Mouse (Mus musculus): ENCODE results near the gene Angel1. TPM values are rescaled to one million over a fixed set of nuclear protein-coding genes. Genes with fewer than 3 reads are reported as not detected.

The Angel1 gene
- total RNA-seq, 2 experiments from 2014 or later, result 5.9 to 6.2 TPM

DNA sequence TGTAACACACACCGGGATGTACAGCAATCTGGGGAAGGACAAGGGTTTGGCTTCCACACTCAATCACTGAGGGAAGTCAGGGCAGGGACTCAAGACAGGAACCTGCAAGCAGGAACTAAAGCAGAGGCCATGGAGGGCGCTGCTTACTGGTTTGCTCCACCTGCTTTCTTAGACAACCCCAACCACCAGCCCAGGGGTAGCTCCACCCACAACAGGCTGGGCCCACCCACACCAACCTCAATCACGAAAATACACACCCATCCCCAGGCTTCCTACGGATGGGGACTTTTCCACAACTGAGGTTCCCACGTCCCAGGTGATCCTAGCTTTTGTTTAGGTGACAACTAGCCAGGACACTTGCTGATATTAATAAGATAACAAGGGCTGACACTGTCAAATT is 20.4 kb downstream of the Angel1 start:
- no peak for DNase-seq (ENCODE audit: low spot score in 2 of 2)

DNA sequence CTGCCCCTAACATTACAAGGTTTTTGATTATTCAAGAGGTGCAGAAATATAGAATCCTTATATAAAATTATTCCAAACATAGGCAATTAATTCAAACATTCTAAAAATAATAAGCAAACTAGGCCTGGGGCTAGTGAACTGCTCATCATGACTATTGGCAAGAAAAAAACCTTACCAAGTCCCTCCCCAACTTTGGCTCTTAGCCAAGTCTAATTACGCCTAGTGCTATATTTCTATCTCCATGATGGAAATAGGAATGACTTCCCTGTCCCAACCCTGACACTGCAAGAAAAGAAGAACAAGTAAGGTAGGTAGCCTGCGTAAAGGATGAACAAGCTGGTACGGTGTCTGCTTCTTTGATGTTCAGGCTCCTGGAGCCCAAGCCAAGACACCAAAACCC is 23.6 kb downstream of the Angel1 start:
- no peak for DNase-seq (ENCODE audit: low spot score in 2 of 2)

DNA sequence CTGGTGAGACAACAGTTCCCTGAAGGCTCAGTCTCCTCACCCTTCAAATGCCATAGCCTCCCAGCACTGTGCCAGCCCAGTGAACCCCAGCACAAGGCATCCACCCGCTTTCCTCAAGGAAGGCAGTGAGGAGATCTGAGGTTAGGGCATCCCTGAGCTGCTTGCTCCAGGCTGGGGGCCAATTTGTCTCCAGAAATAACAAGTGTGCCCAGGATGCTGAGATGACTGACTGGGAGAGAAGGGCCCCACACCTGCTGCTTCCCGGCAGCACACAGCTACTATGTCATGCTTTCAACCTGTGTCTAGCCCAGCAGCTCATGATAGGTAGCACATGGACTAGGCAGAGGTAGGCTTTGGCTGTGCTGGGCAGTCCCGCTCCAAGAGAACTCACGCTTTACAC is 24.8 kb downstream of the Angel1 start:
- no peak for DNase-seq (ENCODE audit: low spot score in 2 of 2)

GRCm38 (mm10) chr12:86700927-86701310 is 25.3 kb downstream of the Angel1 start:
- DNase-seq (ENCODE audit: low spot score in 2 of 2), result no peak

GRCm38 (mm10) chr12:86699965-86700926 is 26.0 kb downstream of the Angel1 start:
- DNase-seq (ENCODE audit: low spot score in 2 of 2), result peak in 1 of 2 experiments; percentile 91

DNA sequence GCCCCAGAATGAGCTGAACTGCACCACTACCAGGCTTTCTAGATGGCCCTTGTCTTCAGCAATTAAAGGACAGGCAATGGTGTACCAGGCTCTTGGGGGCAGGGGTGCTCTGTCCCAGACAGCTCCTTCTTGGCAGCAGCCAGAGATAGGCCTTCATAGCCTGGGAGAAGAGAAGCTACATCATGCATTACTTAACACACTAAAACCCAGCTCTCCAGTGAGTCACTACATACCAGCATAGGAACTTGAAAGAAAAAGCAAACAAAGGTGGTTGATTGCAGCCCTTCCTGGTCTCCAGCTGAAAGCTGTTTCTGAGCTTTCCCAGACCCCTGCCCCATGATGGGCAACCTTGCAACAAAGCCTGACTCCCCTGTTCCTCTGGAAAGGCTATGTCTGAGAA is 27.7 kb downstream of the Angel1 start:
- no peak for DNase-seq (ENCODE audit: low spot score in 2 of 2)

GRCm38 (mm10) chr12:86697996-86698395 is 28.3 kb downstream of the Angel1 start:
- DNase-seq (ENCODE audit: low spot score in 2 of 2), result no peak

DNA sequence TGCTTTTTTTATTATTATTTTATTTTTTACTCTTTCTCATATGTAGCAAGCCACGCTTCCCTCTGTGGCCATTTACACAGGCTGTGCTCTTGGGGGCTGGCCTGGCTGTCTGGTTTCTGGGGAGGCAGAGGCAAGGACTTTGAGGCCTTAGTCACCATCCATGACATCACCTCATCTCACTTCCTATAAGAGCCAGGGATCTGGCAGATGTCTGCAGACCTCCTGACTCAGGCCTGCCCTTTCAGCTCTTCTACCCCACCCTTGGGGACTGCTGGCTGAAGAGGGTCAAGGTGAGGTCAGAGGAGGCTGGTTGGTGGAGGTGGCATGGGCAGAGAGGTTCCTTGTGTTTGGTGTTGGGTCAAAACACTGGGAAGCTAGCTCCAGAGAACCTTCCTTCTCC is 31.8 kb downstream of the Angel1 start:
- DNase-seq (ENCODE audit: low spot score in 2 of 2), result no peak

- no peak for DNase-seq (ENCODE audit: low spot score in 2 of 2)
Observed at GRCm38 (mm10) chr12:86693389-86693788, 32.9 kb downstream of the Angel1 start.

- no peak for DNase-seq (ENCODE audit: low spot score in 2 of 2)
Observed at GRCm38 (mm10) chr12:86692471-86693356, 33.5 kb downstream of the Angel1 start.

DNA sequence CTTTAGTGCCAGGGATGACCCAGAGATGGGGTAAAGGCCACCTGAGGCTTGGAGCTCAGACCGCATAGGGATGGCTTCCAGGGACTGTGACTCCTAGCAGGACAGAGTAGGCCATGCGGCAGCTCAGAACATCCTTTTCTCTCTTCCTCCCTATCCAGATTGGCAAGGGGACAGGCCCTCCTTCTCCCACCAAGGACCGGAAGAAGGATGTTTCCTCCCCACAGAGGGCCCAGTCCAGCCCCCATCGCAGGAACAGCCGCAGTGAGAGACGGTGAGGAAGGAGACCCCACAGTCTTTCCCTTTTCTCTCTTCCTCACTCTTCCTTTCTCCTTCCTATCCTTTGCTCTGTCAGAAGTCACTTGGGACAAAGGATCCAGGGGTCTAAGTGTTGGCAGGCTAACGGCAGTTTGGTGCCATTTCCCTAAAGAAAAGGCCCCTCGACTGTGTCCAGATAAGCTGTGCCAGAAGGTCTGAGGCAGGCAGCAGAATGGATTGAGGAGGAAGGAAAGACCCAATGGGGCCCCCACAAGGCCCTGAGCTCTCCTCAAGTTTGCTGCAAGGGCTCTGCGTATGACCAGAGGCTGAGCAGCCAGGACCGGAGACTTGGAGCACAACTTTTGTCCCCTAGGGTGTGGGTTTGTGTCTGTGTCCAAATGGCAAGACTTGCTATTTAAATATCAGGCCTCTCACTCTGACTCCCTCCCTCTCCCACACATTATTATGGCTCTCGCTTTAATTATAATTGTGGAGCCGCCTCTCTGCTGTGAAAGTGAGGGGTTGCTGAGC is 35.4 kb downstream of the Angel1 start:
- no peak for DNase-seq (ENCODE audit: low spot score in 2 of 2)

DNA sequence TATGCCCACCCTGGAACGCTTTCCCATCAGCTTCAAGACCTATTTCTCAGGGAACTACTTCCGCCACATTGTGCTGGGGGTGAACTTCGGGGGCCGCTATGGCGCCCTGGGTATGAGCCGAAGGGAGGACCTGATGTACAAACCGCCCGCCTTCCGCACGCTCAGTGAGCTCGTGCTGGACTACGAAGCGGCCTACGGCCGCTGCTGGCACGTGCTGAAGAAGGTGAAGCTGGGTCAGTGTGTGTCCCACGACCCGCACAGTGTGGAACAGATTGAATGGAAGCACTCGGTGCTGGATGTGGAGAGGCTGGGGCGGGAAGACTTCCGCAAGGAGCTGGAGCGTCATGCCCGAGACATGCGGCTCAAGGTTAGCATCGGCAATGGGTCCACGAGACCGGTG is 37.3 kb downstream of the Angel1 start:
- DNase-seq (ENCODE audit: low spot score in 2 of 2), result no peak

DNA sequence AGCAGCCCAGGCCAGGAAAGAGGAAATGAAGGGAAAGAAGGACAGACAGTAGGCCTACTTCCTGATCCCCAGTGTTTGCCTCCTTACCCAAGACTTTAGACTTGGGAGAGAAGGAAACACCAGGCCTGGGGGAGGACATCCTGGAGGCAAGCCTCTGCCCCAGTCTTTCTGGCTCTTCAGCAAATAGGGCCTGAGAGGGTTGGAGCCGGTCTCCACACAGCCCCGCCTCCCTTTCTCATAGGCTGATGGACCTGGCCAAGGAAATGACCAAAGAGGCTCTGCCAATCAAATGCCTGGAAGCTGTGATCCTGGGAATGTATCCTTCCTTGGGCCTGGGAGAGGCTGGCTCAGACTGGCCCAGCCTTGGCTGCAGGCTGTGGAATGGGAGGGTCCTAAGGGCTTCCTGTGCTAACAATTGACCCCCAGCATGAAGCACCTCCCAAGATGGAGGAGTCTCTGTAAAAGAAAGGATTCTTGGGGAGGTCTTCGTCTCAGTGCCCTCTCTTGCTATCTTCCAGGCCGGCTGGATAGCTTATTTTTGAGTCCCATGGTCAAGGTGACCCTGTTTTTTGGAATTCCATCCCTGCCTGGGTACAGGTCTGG is 38.2 kb downstream of the Angel1 start:
- no peak for DNase-seq (ENCODE audit: low spot score in 2 of 2)

GRCm38 (mm10) chr12:86687445-86687955 is 38.8 kb downstream of the Angel1 start:
- no peak for DNase-seq (ENCODE audit: low spot score in 2 of 2)

DNA sequence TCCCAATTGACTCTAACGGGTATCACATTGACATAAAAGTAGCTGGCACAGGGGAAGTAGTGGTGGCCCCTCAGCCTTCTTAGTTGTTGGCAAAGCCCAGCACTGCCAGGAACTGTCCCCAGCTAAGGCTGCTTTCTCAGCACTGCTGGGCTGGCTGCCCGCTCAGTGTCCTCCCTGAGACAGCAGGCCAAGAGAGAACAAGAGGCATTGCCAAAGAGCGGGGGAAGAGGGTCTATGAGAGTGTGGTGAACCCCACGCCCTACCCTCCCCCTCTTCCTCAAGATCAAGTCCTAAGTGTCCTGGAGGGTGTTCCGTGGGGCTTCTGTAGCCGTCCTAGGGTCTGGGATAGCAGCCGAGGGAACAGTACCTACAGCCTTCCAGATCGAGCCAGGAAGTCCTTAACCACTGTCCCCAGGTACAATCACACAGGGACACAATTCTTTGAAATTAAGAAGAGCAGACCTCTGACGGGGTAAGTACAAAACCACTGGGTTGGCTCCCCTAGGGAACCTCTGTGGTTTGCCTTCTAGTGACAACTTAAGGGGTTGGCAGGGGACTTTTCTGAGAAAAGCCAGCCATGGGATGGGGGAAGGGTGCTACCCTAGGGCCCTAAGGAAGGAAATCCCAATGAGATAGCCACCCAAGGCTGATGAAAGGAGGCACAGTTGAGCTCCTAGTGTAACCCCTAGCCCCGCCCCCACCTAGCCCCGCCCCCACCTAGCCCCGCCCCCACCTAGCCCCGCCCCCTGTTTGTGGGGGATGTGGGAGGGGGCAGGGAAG is 39.5 kb downstream of the Angel1 start:
- no peak for DNase-seq (ENCODE audit: low spot score in 2 of 2)

DNA sequence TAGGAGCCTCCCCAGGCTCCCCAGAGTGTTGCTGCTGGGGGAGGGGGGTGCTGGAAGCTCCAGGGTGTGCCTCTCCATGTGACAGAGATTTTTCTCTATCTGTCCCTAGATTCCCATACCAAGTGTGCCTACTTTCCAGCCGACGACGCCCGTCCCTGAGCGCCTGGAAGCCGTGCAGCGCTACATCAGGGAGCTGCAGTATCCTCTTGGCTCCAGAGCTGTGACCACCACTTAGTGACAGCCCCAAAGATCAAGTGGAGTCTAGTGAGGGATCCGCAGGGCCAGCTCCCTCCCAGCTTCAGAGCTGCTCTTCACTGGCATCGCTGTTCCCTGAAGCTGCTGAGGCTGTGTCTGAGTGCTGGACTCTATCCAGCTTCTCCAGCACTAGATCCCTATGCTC is 41.0 kb downstream of the Angel1 start:
- no peak for DNase-seq (ENCODE audit: low spot score in 2 of 2)

DNA sequence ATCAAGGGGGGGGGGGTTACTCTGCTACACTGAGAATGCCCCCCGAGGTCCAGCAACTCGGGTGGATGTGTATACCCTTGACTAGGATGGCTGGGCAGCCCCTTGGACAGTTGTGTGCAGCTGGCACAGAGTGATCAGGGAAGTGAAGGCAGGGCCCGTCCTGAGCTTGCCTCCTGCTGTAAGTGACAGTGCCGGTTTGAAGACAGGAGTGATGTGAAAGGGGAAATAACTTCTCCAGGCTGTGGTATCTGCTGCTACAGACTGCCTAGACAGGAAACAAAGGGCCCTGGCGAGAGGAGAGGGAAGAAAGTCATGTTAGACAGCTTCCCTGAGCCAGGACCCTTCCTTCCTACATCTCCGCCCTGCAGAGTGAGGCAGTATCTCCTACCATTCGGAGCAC is 42.6 kb downstream of the Angel1 start:
- no peak for DNase-seq (ENCODE audit: low spot score in 2 of 2)

DNA sequence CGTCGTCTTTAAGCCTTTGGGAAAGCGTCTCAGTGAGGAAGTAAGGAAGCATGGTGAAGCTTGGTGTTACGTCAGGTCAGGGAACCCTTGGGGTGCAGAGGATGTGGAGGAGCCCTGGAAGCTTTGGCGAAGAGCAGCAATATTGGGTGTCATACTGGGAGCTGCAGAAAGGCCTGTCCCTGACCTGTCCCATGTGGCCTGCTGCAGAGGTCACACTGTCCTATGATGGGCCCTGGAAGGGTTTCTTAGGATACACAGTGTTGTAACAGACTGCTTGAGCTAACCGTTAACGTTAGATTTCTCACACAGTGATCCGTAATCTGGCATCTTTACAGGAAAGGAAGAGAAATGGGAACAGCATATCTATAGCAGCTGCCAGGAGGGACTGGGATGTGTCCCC is 44.1 kb downstream of the Angel1 start:
- DNase-seq (ENCODE audit: low spot score in 2 of 2), result no peak

- DNase-seq (ENCODE audit: low spot score in 2 of 2), result no peak
Observed at GRCm38 (mm10) chr12:86681626-86682025, 44.6 kb downstream of the Angel1 start.

Measured in layer of hippocampus, postnatal 14 days (tissue).